Mouse (Mus musculus) neural tube, embryonic 10.5 days (tissue): ENCODE measurements around the gene Ildr1.

ENCODE experiments used
- DNase-seq: peaks from one replicate; pipeline ENCODE4 v3.0.0-alpha.2; 2017; ENCODE audit warnings: low spot score; ENCODE audit errors: extremely low spot score

The Ildr1 gene

DNA sequence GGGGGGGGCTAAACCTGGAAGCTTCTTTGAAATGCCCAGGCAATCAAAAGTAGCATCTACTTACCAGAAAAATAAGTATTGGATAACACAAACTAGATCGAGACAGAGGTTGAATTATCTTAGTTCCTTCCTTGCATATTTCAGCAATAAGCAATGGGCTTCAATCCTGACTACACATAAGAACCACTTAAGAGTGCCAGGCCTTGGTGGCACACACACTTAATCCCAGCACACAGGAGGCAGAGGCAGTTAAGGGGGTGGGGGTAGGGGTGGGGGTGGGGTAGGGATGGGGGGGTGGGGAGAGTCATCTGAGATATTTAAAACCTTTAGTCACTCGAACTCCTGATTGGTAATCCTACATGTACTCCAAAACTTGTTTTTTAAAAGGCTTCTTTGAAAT lies 77.5 kb downstream of the Ildr1 start:
- DNase-seq, result no peak

- no peak for DNase-seq
Measured at GRCm38 (mm10) chr16:36771703-36772102, 77.9 kb downstream of the Ildr1 start.

GRCm38 (mm10) chr16:36772996-36773395 lies 79.2 kb downstream of the Ildr1 start:
- DNase-seq, result no peak

GRCm38 (mm10) chr16:36775658-36776057 lies 81.9 kb downstream of the Ildr1 start:
- no peak for DNase-seq
